Mouse (Mus musculus): ENCODE data around the gene Sult2b1.

DNA sequence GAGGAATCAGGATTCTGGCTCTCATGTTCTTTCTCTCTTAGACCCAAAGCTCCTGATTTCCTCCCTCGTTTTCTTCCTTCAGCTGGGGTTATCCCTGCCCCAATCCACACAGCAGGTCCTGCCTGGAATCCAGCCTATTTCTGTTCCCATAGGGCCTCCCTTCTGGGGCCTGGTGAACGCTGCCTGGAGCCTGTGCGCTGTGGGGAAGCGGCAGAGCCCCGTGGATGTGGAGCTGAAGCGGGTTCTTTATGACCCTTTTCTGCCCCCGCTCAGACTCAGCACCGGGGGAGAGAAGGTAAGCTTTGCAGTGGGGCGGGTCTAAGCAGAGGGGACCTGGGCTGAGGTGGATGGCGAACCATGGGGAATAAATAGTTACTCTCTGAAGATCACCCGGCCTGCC is 83.4 kb downstream of the Sult2b1 start:
- no peak for TF ChIP-seq POLR2AphosphoS2 (IDR thresholded peaks at IDR 0.05; ENCODE audit: low read depth, low read length)
- TF ChIP-seq POLR2A (IDR thresholded peaks at IDR 0.05; ENCODE audit: low read depth, low read length): no peak
- no peak for TF ChIP-seq CTCF (conservative IDR thresholded peaks at IDR 0.05 in 1 of 2, IDR thresholded peaks at IDR 0.05 in 1 of 2; ENCODE audit: low read depth in 2 of 2, low read length in 2 of 2)
- TF ChIP-seq UBTF (IDR thresholded peaks at IDR 0.05; ENCODE audit: low read depth, low read length): no peak
- TF ChIP-seq CHD1 (IDR thresholded peaks at IDR 0.05; ENCODE audit: low read depth, low read length): no peak

Data from CH12.LX (cell line).